Mouse (Mus musculus) forebrain, embryonic 10.5 days (tissue): ENCODE measurements at regions not wholly inside any gene's neighbourhood (a gene's known extent, or its start where the extent isn't known, plus 50 kb on each side); places are given as distances from the start of the nearest gene placed in this dataset.

Experiments
- DNase-seq: peaks from one replicate; pipeline ENCODE4 v3.0.0-alpha.2; 2017; ENCODE audit warnings: low spot score; ENCODE audit errors: extremely low spot score
- H3K27ac ChIP-seq: fragments of 300-500 bp; sonication (generic); 2 replicates; pipeline ENCODE4 v1.5.1; 2016; ENCODE audit warnings: mild to moderate bottlenecking
- H3K27me3 ChIP-seq: fragments of 300-500 bp; sonication (generic); 2 replicates; pipeline ENCODE4 v1.6.1; 2016; ENCODE audit warnings: mild to moderate bottlenecking; ENCODE audit not compliant: poor library complexity, severe bottlenecking
- H3K36me3 ChIP-seq: fragments of 300-500 bp; sonication (generic); replicated peaks from 2 replicates; pipeline ENCODE4 v1.6.1; 2016; ENCODE audit warnings: mild to moderate bottlenecking, moderate library complexity
- H3K4me1 ChIP-seq: fragments of 300-500 bp; sonication (generic); 2 replicates; pipeline ENCODE4 v1.6.1; 2016
- H3K4me3 ChIP-seq: fragments of 300-500 bp; sonication (generic); 2 replicates; pipeline ENCODE4 v1.5.1; 2016; ENCODE audit warnings: mild to moderate bottlenecking, moderate library complexity
- H3K9me3 ChIP-seq: fragments of 300-500 bp; sonication (generic); 2 replicates; pipeline ENCODE4 v1.6.1; 2016; ENCODE audit warnings: mild to moderate bottlenecking, moderate library complexity
- WGBS: fragments of 180-500 bp; shearing (Covaris S2); methylation state at CpG from one replicate; pipeline ENCODE4 v1.1.7; 2016; 5-methylcytosine and 5-hydroxymethylcytosine counted together

- H3K27me3 ChIP-seq, result no peaks in the 10 kb centered on the region
- no peak overlapping the region for H3K27ac ChIP-seq
- no peaks in the 10 kb centered on the region for H3K36me3 ChIP-seq
- H3K9me3 ChIP-seq, result no peaks in the 10 kb centered on the region
- no peak overlapping the region for H3K4me3 ChIP-seq
- WGBS, result 88% methylated on average over 10 of the region's 10 CpGs
- H3K4me1 ChIP-seq, result 0 out of 2 replicates have a peak, but pooled peaks cover 3% of the 10 kb centered on the region
- DNase-seq, result no peak
Observed at GRCm38 (mm10) chr17:64199241-64199933, 132.3 kb downstream of the Pja2 start.

- Histone ChIP-seq H3K4me3 (no peak overlapping the region), H3K27ac (no peak overlapping the region), H3K36me3 (no peaks in the 10 kb centered on the region), H3K9me3 (no peaks in the 10 kb centered on the region), H3K27me3 (no peaks in the 10 kb centered on the region), H3K4me1 (no peaks in the 10 kb centered on the region)
- DNase-seq, result no peak
- WGBS, result 93% methylated on average over 10 of the region's 10 CpGs
Observed at GRCm38 (mm10) chr17:64196437-64196836, 135.3 kb downstream of the Pja2 start.

DNA sequence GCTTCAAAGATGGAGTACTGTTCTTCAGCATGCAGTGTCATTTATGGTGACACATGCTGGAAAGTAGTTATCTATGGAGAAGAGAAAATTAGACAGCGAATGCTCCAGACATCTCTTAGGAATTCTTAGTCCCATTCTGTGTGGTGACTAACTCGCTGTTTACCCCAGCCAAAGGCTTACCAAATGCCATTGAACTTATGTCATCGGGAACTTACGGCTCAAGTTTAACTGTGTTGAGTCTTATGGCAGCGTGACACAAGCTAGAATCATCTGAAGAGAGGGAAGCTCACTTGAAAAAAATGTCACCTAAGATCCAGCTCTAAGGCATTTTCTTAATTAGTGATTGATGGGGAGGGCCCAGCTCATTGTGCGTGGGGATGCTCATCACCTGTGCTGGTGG lies 138.7 kb downstream of the Pja2 start:
- WGBS, result 92% methylated on average over 6 of the region's 6 CpGs
- Histone ChIP-seq H3K4me1 (no peaks in the 10 kb centered on the region), H3K36me3 (no peaks in the 10 kb centered on the region), H3K9me3 (no peaks in the 10 kb centered on the region), H3K27me3 (no peaks in the 10 kb centered on the region), H3K27ac (no peak overlapping the region), H3K4me3 (no peak overlapping the region)
- DNase-seq, result no peak
